Mouse (Mus musculus) spleen, embryonic (tissue): ENCODE data around the gene Mpl.

Experiments used
- CTCF ChIA-PET: fragments of 350-600 bp; sonication (Branson Sonifier 250); formaldehyde crosslinking; loops from one replicate; lab custom pipeline; 2022; lab: Charles Lee

Gene Mpl

GRCm38 (mm10) chr4:118457345-118457975 lies at the start of gene Mpl:
Gene Mpl, minus strand, starts transcription at chr4:118457513.
- CTCF ChIA-PET: no interaction called here

GRCm38 (mm10) chr4:118505551-118505950 lies 48.2 kb upstream of the Mpl start:
- CTCF ChIA-PET: no interaction called here

GRCm38 (mm10) chr4:118500792-118501191 lies 43.5 kb upstream of the Mpl start:
- CTCF ChIA-PET: no interaction called here

- CTCF ChIA-PET: no interaction called here
Observed at GRCm38 (mm10) chr4:118500171-118500724, 42.9 kb upstream of the Mpl start.

- CTCF ChIA-PET: no interaction called here
Observed at GRCm38 (mm10) chr4:118490461-118490860, 33.1 kb upstream of the Mpl start.

- CTCF ChIA-PET: no interaction called here
Observed at GRCm38 (mm10) chr4:118489717-118490132, 32.4 kb upstream of the Mpl start, which contains the start of gene Tie1. Gene Tie1, minus strand, starts transcription at chr4:118490061.

GRCm38 (mm10) chr4:118476773-118477530 lies 19.6 kb upstream of the Mpl start:
- CTCF ChIA-PET: no interaction called here

- CTCF ChIA-PET: no interaction called here
Observed at GRCm38 (mm10) chr4:118472687-118473086, 15.4 kb upstream of the Mpl start.

GRCm38 (mm10) chr4:118471281-118471680 lies 14.0 kb upstream of the Mpl start:
- CTCF ChIA-PET: no interaction called here

GRCm38 (mm10) chr4:118465697-118466163 lies 8.4 kb upstream of the Mpl start:
- CTCF ChIA-PET: no interaction called here

GRCm38 (mm10) chr4:118464956-118465355 lies 7.6 kb upstream of the Mpl start:
- CTCF ChIA-PET: no interaction called here

GRCm38 (mm10) chr4:118446415-118447153 lies 10.7 kb downstream of the Mpl start:
- CTCF ChIA-PET: no interaction called here

GRCm38 (mm10) chr4:118445781-118446414 lies 11.4 kb downstream of the Mpl start:
- CTCF ChIA-PET: no interaction called here

GRCm38 (mm10) chr4:118445088-118445487 lies 12.2 kb downstream of the Mpl start:
- CTCF ChIA-PET: no interaction called here

- CTCF ChIA-PET: no interaction called here
Observed at GRCm38 (mm10) chr4:118437829-118438253, 19.5 kb downstream of the Mpl start.

GRCm38 (mm10) chr4:118436820-118437603 lies 20.3 kb downstream of the Mpl start, which contains the start of gene Cdc20:
Gene Cdc20, minus strand, starts transcription at chr4:118437352.
- CTCF ChIA-PET: no interaction called here

GRCm38 (mm10) chr4:118432332-118432731 lies 25.0 kb downstream of the Mpl start:
- CTCF ChIA-PET: no interaction called here

- CTCF ChIA-PET: no interaction called here
Observed at GRCm38 (mm10) chr4:118429215-118429895, 28.0 kb downstream of the Mpl start.

- CTCF ChIA-PET: interaction anchor here (1.0 kb wide), 1 partner anchor 22 kb away, joined by 3 read pairs; no protein-coding TSS in a partner anchor
Observed at GRCm38 (mm10) chr4:118428531-118429214, 28.6 kb downstream of the Mpl start.
